Mouse (Mus musculus) ES-E14 (cell line): ENCODE data around the gene Tspan2.

Source experiments
- HCFC1 ChIP-seq: IDR thresholded peaks from 2 replicates; pipeline ENCODE4 v1.6.1; 2012; ENCODE audit warnings: low read length, inconsistent platforms, borderline replicate concordance; ENCODE audit not compliant: insufficient read depth
- MAFK ChIP-seq: IDR thresholded peaks from 2 replicates; pipeline ENCODE4 v1.6.1; 2014; ENCODE audit warnings: mild to moderate bottlenecking, low read depth, low read length, inconsistent platforms; ENCODE audit not compliant: insufficient read depth
- ZC3H11A ChIP-seq: IDR thresholded peaks from 2 replicates; pipeline ENCODE4 v1.6.1; 2012; ENCODE audit warnings: low read depth, mild to moderate bottlenecking, inconsistent platforms, low read length, borderline replicate concordance
- ZNF384 ChIP-seq: IDR thresholded peaks from 2 replicates; pipeline ENCODE4 v1.6.1; 2012; ENCODE audit warnings: low read depth, low read length, inconsistent platforms

GRCm38 (mm10) chr3:102773018-102773417 lies 38.7 kb downstream of the Tspan2 start:
- TF ChIP-seq HCFC1 (no peak), ZNF384 (no peak), MAFK (no peak), ZC3H11A (no peak)
